In genomic region chr3:94482764-94483385, GRCm38 (mm10) we compare ENCODE assay signal across 10 mouse cellular contexts. TPM values are rescaled to one million over a fixed set of nuclear protein-coding genes. Genes with fewer than 3 reads are reported as not detected.
DNase-seq lines count a peak whose midpoint lies in the region; ATAC-seq and TF ChIP-seq lines count a peak whose summit lies in the region.
"Had no signal": no experiment of that assay in that cellular context is flagged by ENCODE, and none has a peak within 500 bp of the region (broad histone marks: within the 10 kb centered on the region; RNA-seq: fewer than 3 reads in every experiment).

No protein-coding gene starts in this region.

- no peaks in the 10 kb centered on the region for H3K9me3 ChIP-seq in forebrain, embryonic 12.5 days
- H3K9me3 ChIP-seq in kidney, embryonic 15.5 days (replicated peaks): no peaks in the 10 kb centered on the region
- H3K9me3 ChIP-seq: embryonic facial prominence, embryonic 15.5 days; liver, embryonic 13.5 days had no signal

- no peak overlapping the region for H3K9ac ChIP-seq in forebrain, embryonic 12.5 days
- no peak overlapping the region for H3K9ac ChIP-seq in kidney, embryonic 15.5 days
- H3K9ac ChIP-seq: embryonic facial prominence, embryonic 15.5 days; liver, embryonic 13.5 days had no signal

- peak; percentile 59 to 67 for DNase-seq in cerebellum, adult 2 months
- peak; percentile 46 for DNase-seq in A20 (ENCODE audit: low read depth, low spot score)
- peak; percentile 41 to 61 for DNase-seq in lung, postnatal 4 days
- DNase-seq in thymus, postnatal 0 days (ENCODE audit: low spot score): no peak
- DNase-seq: liver, embryonic 13.5 days had no signal

- peaks cover 36% of the 10 kb centered on the region for H3K4me1 ChIP-seq in cerebellum, adult 2 months (ENCODE audit: control insufficient read depth, insufficient read depth, low read length)
- H3K4me1 ChIP-seq in forebrain, embryonic 12.5 days: peaks cover 99% of the 10 kb centered on the region
- peaks cover 14% of the 10 kb centered on the region for H3K4me1 ChIP-seq in kidney, embryonic 15.5 days

- H3K27ac ChIP-seq in cerebellum, adult 2 months (ENCODE audit: insufficient read depth, low read length): no peak overlapping the region
- H3K27ac ChIP-seq in forebrain, embryonic 12.5 days: peak overlapping the region; percentile 92
- H3K27ac ChIP-seq in kidney, embryonic 15.5 days: no peak overlapping the region
- H3K27ac ChIP-seq: embryonic facial prominence, embryonic 15.5 days; liver, embryonic 13.5 days had no signal

- H3K36me3 ChIP-seq in forebrain, embryonic 12.5 days (replicated peaks): peaks cover 45% of the 10 kb centered on the region
- no peaks in the 10 kb centered on the region for H3K36me3 ChIP-seq in kidney, embryonic 15.5 days
- H3K36me3 ChIP-seq: embryonic facial prominence, embryonic 15.5 days; liver, embryonic 13.5 days had no signal

- no peak for ATAC-seq in cerebellum, adult (ENCODE audit: insufficient number of reproducible peaks, low FRiP score, low TSS enrichment)
- no peak for ATAC-seq in forebrain, embryonic 12.5 days (ENCODE audit: low FRiP score)
- no peak for ATAC-seq in erythroblast, adult 5-6 weeks (replicated peaks; ENCODE audit: low FRiP score, poor library complexity, severe bottlenecking)
- ATAC-seq in kidney, embryonic 15.5 days (replicated peaks; ENCODE audit: low FRiP score): no peak

- H3K4me3 ChIP-seq in cerebellum, adult 2 months (replicated peaks; ENCODE audit: insufficient read depth, low read depth, low read length): no peak overlapping the region
- H3K4me3 ChIP-seq in forebrain, embryonic 12.5 days (replicated peaks): no peak overlapping the region
- H3K4me3 ChIP-seq in kidney, embryonic 15.5 days (replicated peaks): no peak overlapping the region
- H3K4me3 ChIP-seq: embryonic facial prominence, embryonic 15.5 days; liver, embryonic 13.5 days had no signal

- no peak for TF ChIP-seq CTCF in cerebellum, adult 2 months (IDR thresholded peaks at IDR 0.05; ENCODE audit: borderline replicate concordance, insufficient read depth, low read depth, low read length)

- no peaks in the 10 kb centered on the region for H3K27me3 ChIP-seq in cerebellum, adult 2 months (ENCODE audit: control insufficient read depth, insufficient read depth, low read length)
- peaks cover 6% of the 10 kb centered on the region; the same call in 1 of the 2 replicates for H3K27me3 ChIP-seq in forebrain, embryonic 12.5 days
- peaks cover 37% of the 10 kb centered on the region for H3K27me3 ChIP-seq in kidney, embryonic 15.5 days

- no peak for TF ChIP-seq POLR2A in cerebellum, adult 2 months (IDR thresholded peaks at IDR 0.05; ENCODE audit: borderline replicate concordance, insufficient read depth, low read length)

- H3K4me2 ChIP-seq in forebrain, embryonic 12.5 days: peak overlapping the region; percentile 48
- H3K4me2 ChIP-seq in kidney, embryonic 15.5 days: no peak overlapping the region
- H3K4me2 ChIP-seq: embryonic facial prominence, embryonic 15.5 days; liver, embryonic 13.5 days had no signal

- WGBS in cerebellum, adult 2 months: 79% methylated on average over 17 of the region's 17 CpGs
- 85% methylated on average over 17 of the region's 17 CpGs for WGBS in forebrain, embryonic 12.5 days
- WGBS in kidney, embryonic 15.5 days: 87% methylated on average over 17 of the region's 17 CpGs

RNA-seq across cellular contexts. Expression of gene Riiad1, which starts 2.7 kb away (rescaled TPM):
- 1.3 and 1.6 TPM in 2 replicates for polyA plus RNA-seq in cerebellum, adult 2 months (2012; rRNA removed)
- polyA plus RNA-seq in forebrain, embryonic 12.5 days (2016; fragmentation: Nextera tagmentation; extraction: Ambion mirVana): 18.1 and 19.7 TPM in 2 replicates
- total RNA-seq in erythroblast, adult 5-6 weeks (2015; ENCODE audit: low replicate concordance): not detected in 2 replicates
- total RNA-seq in erythroblast, adult 5-6 weeks (2017; ENCODE audit: low replicate concordance): not detected in 2 replicates
- polyA plus RNA-seq in kidney, embryonic 15.5 days (2015; fragmentation: Nextera tagmentation; extraction: Ambion mirVana): 1.2 and 2.3 TPM in 2 replicates
- 6.2 and 6.6 TPM in 2 replicates for polyA plus RNA-seq in thymus, postnatal 0 days (2015; fragmentation: Nextera tagmentation; extraction: Ambion mirVana)
- polyA plus RNA-seq: liver, embryonic 13.5 days had no signal

RNA-seq across cellular contexts. Expression of gene Celf3, which starts 4.8 kb away (rescaled TPM):
- polyA plus RNA-seq in cerebellum, adult 2 months (2012; rRNA removed): 112 and 123 TPM in 2 replicates
- 218 and 251 TPM in 2 replicates for polyA plus RNA-seq in forebrain, embryonic 12.5 days (2016; fragmentation: Nextera tagmentation; extraction: Ambion mirVana)
- not detected in 2 replicates for total RNA-seq in erythroblast, adult 5-6 weeks (2015; ENCODE audit: low replicate concordance)
- not detected in 2 replicates for total RNA-seq in erythroblast, adult 5-6 weeks (2017; ENCODE audit: low replicate concordance)
- 2.5 and 5.5 TPM in 2 replicates for polyA plus RNA-seq in kidney, embryonic 15.5 days (2015; fragmentation: Nextera tagmentation; extraction: Ambion mirVana)
- 0.39 and 0.74 TPM in 2 replicates for polyA plus RNA-seq in thymus, postnatal 0 days (2015; fragmentation: Nextera tagmentation; extraction: Ambion mirVana)

RNA-seq across cellular contexts. Expression of gene Oaz3, which starts 39.2 kb away (rescaled TPM):
- polyA plus RNA-seq in cerebellum, adult 2 months (2012; rRNA removed): 0.15 and 0.32 TPM in 2 replicates
- polyA plus RNA-seq in forebrain, embryonic 12.5 days (2016; fragmentation: Nextera tagmentation; extraction: Ambion mirVana): 1.0 and 1.3 TPM in 2 replicates
- not detected in 2 replicates for total RNA-seq in erythroblast, adult 5-6 weeks (2015; ENCODE audit: low replicate concordance)
- not detected in 2 replicates for total RNA-seq in erythroblast, adult 5-6 weeks (2017; ENCODE audit: low replicate concordance)
- polyA plus RNA-seq in kidney, embryonic 15.5 days (2015; fragmentation: Nextera tagmentation; extraction: Ambion mirVana): 0.45 and 0.84 TPM in 2 replicates
- 0.37 and 0.95 TPM in 2 replicates for polyA plus RNA-seq in thymus, postnatal 0 days (2015; fragmentation: Nextera tagmentation; extraction: Ambion mirVana)

RNA-seq across cellular contexts. Expression of gene Mrpl9, which starts 39.8 kb away (rescaled TPM):
- 58.5 and 58.6 TPM in 2 replicates for polyA plus RNA-seq in cerebellum, adult 2 months (2012; rRNA removed)
- polyA plus RNA-seq in forebrain, embryonic 12.5 days (2016; fragmentation: Nextera tagmentation; extraction: Ambion mirVana): 63.2 and 63.9 TPM in 2 replicates
- total RNA-seq in erythroblast, adult 5-6 weeks (2015; ENCODE audit: low replicate concordance): 11.5 and 20.8 TPM in 2 replicates
- 10.5 and 13.0 TPM in 2 replicates for total RNA-seq in erythroblast, adult 5-6 weeks (2017; ENCODE audit: low replicate concordance)
- 68.4 and 70.4 TPM in 2 replicates for polyA plus RNA-seq in kidney, embryonic 15.5 days (2015; fragmentation: Nextera tagmentation; extraction: Ambion mirVana)
- 63.5 and 73.6 TPM in 2 replicates for polyA plus RNA-seq in thymus, postnatal 0 days (2015; fragmentation: Nextera tagmentation; extraction: Ambion mirVana)

Comparison
In these comparisons a context has a peak if more than half of its experiments do, and no peak if none do; other contexts are left out.
1. RNA of gene Celf3, which starts 4.8 kb away (polyA plus RNA-seq): 218 to 251 TPM in forebrain, embryonic 12.5 days and 112 to 123 TPM in cerebellum, adult 2 months; 2.5 to 5.5 TPM in kidney, embryonic 15.5 days and 0.39 to 0.74 TPM in thymus, postnatal 0 days; every median in the first group is over 10 times any median in the second.